Mouse (Mus musculus) gastrocnemius, adult 8-10 months (tissue): ENCODE measurements around the gene Emilin3. TPM values are rescaled to one million over a fixed set of nuclear protein-coding genes. Genes with fewer than 3 reads are reported as not detected.

Source experiments
- DNase-seq, 2 experiments: peaks; one replicate each; pipeline ENCODE4 v3.0.0; 2022; ENCODE audit warnings: low spot score in 2 of 2
- total RNA-seq, 4 experiments: library from RNA; stranded (reverse); gene quantifications; 2 replicates each; pipeline ENCODE4 v1.2.4; 2022

The Emilin3 gene
- total RNA-seq, 4 experiments from 2014 or later: 0.13 to 0.43 (median 0.25) TPM

GRCm38 (mm10) chr2:160917313-160917712, 5.2 kb upstream of the Emilin3 start:
- no peak for DNase-seq

GRCm38 (mm10) chr2:160916714-160917113, 4.6 kb upstream of the Emilin3 start:
- no peak for DNase-seq

GRCm38 (mm10) chr2:160915821-160916610, 3.9 kb upstream of the Emilin3 start:
- no peak for DNase-seq

GRCm38 (mm10) chr2:160914656-160915055, 2.5 kb upstream of the Emilin3 start:
- no peak for DNase-seq

- no peak for DNase-seq
These were observed 448 bp downstream of the Emilin3 start for GRCm38 (mm10) chr2:160911558-160912201.

GRCm38 (mm10) chr2:160910633-160911032, 1.5 kb downstream of the Emilin3 start:
- DNase-seq: no peak

GRCm38 (mm10) chr2:160908607-160909006, 3.5 kb downstream of the Emilin3 start:
- DNase-seq: peak in 1 of 2 experiments; percentile 13

GRCm38 (mm10) chr2:160906101-160906500, 6.0 kb downstream of the Emilin3 start:
- no peak for DNase-seq

- no peak for DNase-seq
These were observed 6.8 kb downstream of the Emilin3 start for GRCm38 (mm10) chr2:160905301-160905700.

- DNase-seq: no peak
These were observed 10.3 kb downstream of the Emilin3 start for GRCm38 (mm10) chr2:160901656-160902412.

- DNase-seq: no peak
These were observed 20.4 kb downstream of the Emilin3 start for GRCm38 (mm10) chr2:160891697-160892096.

GRCm38 (mm10) chr2:160891045-160891444, 21.1 kb downstream of the Emilin3 start:
- DNase-seq: no peak

GRCm38 (mm10) chr2:160887859-160888258, 24.3 kb downstream of the Emilin3 start:
- DNase-seq: no peak

GRCm38 (mm10) chr2:160887284-160887683, 24.8 kb downstream of the Emilin3 start:
- DNase-seq: peak; percentile 78 to 80

GRCm38 (mm10) chr2:160886221-160886620, 25.9 kb downstream of the Emilin3 start:
- DNase-seq: no peak

GRCm38 (mm10) chr2:160884830-160885229, 27.3 kb downstream of the Emilin3 start:
- no peak for DNase-seq

GRCm38 (mm10) chr2:160883912-160884311, 28.2 kb downstream of the Emilin3 start:
- DNase-seq: peak; percentile 69 to 85

- peak in 1 of 2 experiments; percentile 22 for DNase-seq
These were observed 29.7 kb downstream of the Emilin3 start for GRCm38 (mm10) chr2:160882436-160882835.

GRCm38 (mm10) chr2:160881462-160882101, 30.5 kb downstream of the Emilin3 start:
- DNase-seq: no peak

GRCm38 (mm10) chr2:160880453-160881195, 31.5 kb downstream of the Emilin3 start, which contains the start of gene Lpin3:
Gene Lpin3, plus strand, starts transcription at chr2:160880670.
- DNase-seq: peak; percentile 72 to 77

GRCm38 (mm10) chr2:160876115-160876514, 36.0 kb downstream of the Emilin3 start:
- no peak for DNase-seq
